Mouse (Mus musculus) gastrocnemius, adult 8-10 months (tissue): ENCODE measurements around the gene Tent2. TPM values are rescaled to one million over a fixed set of nuclear protein-coding genes. Genes with fewer than 3 reads are reported as not detected.
"Not testable (repeated sequence)": the region's sequence is repeated elsewhere in the genome, so short reads cannot be mapped to it uniquely, and the experiment has no call there.

Source experiments
- DNase-seq, 2 experiments: peaks; one replicate each; pipeline ENCODE4 v3.0.0; 2022; ENCODE audit warnings: low spot score in 2 of 2
- total RNA-seq, 4 experiments: library from RNA; stranded (reverse); gene quantifications; 2 replicates each; pipeline ENCODE4 v1.2.4; 2022

The Tent2 gene
- total RNA-seq: 10 to 100 TPM in 2 of 4 experiments, 1 to 10 TPM in 2; 8.1 to 10.7 (median 10.1) TPM

- DNase-seq: peak; percentile 86 to 93
These were observed at the start of gene Tent2 for GRCm38 (mm10) chr13:93191831-93192645. Gene Tent2 (minus strand): TSS chr13:93192385.

- DNase-seq: no peak
These were observed 49.0 kb upstream of the Tent2 start for GRCm38 (mm10) chr13:93241180-93241579.

GRCm38 (mm10) chr13:93239561-93239960 lies 47.4 kb upstream of the Tent2 start:
- DNase-seq: no peak

- DNase-seq: no peak
These were observed 46.9 kb upstream of the Tent2 start for GRCm38 (mm10) chr13:93239134-93239533.

GRCm38 (mm10) chr13:93237677-93238398 lies 45.7 kb upstream of the Tent2 start:
- no peak for DNase-seq

- no peak for DNase-seq
These were observed 42.3 kb upstream of the Tent2 start for GRCm38 (mm10) chr13:93234267-93235039.

DNA sequence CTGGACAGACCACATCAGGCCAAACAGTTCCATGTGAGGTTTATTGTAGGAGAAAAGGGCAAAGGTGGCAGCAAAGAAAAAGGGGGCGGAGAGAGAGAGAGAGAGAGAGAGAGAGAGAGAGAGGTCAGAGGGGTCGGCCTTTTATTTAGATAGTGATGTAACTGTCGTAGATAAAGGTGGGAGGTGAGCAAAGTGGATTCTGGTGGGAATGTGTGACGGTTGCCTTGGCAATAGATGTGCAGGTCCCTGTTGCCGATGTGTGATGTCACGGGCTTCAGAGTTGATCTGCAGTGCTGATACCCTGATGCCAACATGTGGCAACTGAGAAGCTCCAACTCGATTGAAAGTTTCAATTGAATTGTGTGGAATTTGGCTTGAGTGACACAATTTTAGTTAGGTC lies 40.1 kb upstream of the Tent2 start:
- DNase-seq: no peak

DNA sequence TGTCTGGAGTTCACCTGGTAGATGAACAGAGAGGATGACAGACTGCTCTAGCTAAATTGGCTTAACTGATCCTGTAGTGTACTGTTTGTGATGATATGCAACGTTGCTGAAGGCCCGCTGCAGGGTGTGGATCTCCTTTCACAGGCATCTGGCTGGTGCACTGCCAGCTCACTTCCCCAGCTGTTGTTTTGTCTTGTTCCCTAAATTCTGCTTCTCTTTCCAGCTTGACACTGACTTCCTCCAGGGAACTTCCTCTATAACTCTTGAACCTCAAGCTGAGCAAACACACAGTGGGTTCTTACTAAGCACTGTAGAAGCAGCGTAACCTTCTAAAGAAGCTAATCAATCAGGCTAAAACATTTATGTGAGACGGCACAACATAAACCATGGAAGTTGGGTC lies 38.8 kb upstream of the Tent2 start:
- DNase-seq: peak; percentile 37 to 44

GRCm38 (mm10) chr13:93211741-93212140 lies 19.6 kb upstream of the Tent2 start:
- DNase-seq: no peak

GRCm38 (mm10) chr13:93192646-93193026 lies 451 bp upstream of the Tent2 start:
- DNase-seq: no peak

GRCm38 (mm10) chr13:93189416-93189815 lies 2.8 kb downstream of the Tent2 start:
- DNase-seq: no peak

DNA sequence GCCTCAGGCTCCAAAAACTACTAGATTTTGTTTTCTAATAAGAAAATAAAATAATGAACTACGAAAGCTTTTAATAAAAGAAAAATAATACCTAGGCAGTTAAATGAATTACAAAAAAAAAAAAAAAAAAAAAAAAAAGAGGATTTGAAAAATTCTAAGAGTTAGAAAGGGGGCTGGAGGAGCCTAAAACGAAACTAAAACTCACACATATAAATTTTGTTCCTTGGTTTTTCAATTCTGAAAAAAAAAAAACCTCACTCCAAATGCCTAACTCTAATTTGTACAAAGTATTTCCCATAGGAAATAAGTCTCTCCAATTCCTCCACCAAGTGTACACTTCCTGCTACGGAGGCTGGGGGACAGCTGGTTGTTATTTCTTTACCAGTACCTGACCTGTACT lies 3.4 kb downstream of the Tent2 start:
- DNase-seq: no peak

GRCm38 (mm10) chr13:93187792-93188191 lies 4.4 kb downstream of the Tent2 start:
- DNase-seq: not testable (repeated sequence)

- no peak for DNase-seq
These were observed 11.8 kb downstream of the Tent2 start for GRCm38 (mm10) chr13:93180351-93180750.

GRCm38 (mm10) chr13:93179522-93179921 lies 12.7 kb downstream of the Tent2 start:
- no peak for DNase-seq

GRCm38 (mm10) chr13:93177571-93177970 lies 14.6 kb downstream of the Tent2 start:
- DNase-seq: no peak

- no peak for DNase-seq
These were observed 28.9 kb downstream of the Tent2 start for GRCm38 (mm10) chr13:93163303-93163702.

- no peak for DNase-seq
These were observed 29.7 kb downstream of the Tent2 start for GRCm38 (mm10) chr13:93162456-93162855.

DNA sequence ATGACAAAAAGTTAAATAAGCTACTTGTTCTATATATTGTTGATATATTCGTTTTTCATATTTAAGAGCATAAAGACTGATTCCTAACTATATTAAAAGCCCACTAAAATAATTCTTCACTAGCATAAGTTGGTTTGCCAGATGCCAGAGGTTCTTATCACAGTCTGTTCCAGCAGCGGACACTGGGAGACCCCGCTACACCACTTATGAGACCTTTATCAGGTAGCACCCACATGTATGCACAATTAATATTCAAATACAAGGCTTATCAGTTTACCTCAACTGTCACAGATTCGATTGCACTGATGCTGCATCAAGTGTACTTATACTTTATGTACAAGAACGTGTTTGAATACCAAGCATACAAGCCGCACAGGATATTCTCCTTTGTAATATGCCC lies 33.9 kb downstream of the Tent2 start:
- DNase-seq: no peak

DNA sequence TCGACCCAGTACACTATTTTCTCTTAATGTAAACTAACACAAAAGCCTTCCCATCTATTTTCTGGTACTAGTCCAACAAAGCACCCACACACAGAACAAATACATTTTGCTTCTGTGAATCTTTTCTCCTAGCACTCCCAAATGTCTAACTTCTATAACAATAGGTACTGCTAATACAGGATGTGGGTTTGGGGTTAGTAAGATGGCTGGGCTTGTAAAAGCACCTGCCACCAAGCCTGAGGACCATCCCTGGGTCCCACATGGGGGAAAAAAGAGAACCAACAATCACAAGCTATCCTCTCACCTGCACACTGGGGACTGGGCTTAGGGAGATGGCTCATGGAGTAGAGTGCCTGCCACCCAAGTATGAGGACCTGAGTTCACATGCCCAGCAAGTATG lies 38.9 kb downstream of the Tent2 start:
- no peak for DNase-seq

DNA sequence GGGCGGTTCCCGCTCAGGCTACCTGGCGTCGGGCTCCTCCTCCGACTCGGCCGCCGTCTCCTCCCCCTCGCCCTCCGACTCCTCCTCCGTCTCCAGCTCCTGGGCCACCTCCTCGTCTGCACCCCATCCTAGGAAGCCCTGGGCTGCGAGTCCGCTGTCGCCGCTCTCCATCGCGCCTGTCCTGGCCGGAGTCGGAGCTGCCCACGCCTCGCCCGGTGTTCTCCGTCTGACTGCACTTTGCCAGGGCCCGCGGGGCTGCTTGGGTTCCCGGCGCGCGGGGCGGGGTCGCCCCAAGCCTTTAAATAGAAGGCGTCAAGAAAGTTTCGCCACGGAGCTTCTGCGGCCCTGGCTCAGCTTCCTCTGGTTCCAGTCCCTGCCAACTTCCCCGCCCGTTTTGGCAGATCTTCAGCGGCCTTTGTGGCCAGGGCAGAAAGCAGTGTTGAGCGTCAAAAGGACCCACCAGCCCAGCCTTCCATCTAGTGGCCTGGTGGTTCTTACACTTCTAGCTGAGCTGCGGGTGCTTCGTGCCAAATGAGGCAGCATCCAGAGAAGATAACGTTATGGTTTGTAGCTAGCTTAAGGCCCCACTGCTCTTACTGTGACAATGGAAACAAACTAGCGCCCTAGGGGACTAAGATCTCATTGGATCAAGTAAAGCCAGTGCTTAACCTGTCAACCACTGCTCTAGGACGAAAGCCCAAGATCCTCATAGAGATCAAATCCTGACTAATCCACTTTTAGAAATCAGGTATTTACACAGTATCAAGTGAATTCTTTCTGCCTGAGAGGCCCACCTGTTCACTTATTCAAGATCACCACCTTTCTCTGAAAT lies 47.6 kb downstream of the Tent2 start, which contains the start of gene Cmya5:
Cmya5 (minus strand) TSS at position 389 of the 832 bp plus-strand sequence.
- peak; percentile 95 to 96 for DNase-seq
